Mouse (Mus musculus) liver, postnatal 0 days (tissue): ENCODE data around the gene Prkcd. TPM values are rescaled to one million over a fixed set of nuclear protein-coding genes. Genes with fewer than 3 reads are reported as not detected.

ENCODE experiments used
- ATAC-seq: fragments of 200-750 bp; cut with Nextera tagmentation; 2 replicates; pipeline ENCODE4 v1.8.0; 2017; ENCODE audit warnings: mild to moderate bottlenecking, moderate library complexity
- DNase-seq: peaks from one replicate; pipeline ENCODE4 v3.0.0-alpha.2; 2016
- H3K27ac ChIP-seq: fragments of 300-500 bp; sonication (generic); 2 replicates; pipeline ENCODE4 v1.5.1; 2014; ENCODE audit warnings: antibody characterized with exemption, moderate library complexity, mild to moderate bottlenecking, low read depth
- H3K27me3 ChIP-seq: fragments of 300-500 bp; sonication (generic); 2 replicates; pipeline ENCODE4 v1.6.1; 2014; ENCODE audit warnings: low read length, control low read depth, mixed read lengths; ENCODE audit not compliant: insufficient read depth
- H3K36me3 ChIP-seq: fragments of 300-500 bp; sonication (generic); replicated peaks from 2 replicates; pipeline ENCODE4 v1.6.1; 2014; ENCODE audit warnings: mild to moderate bottlenecking, control low read depth, low read length, moderate library complexity, mixed read lengths; ENCODE audit not compliant: insufficient read depth
- H3K4me1 ChIP-seq: fragments of 300-500 bp; sonication (generic); 2 replicates; pipeline ENCODE4 v1.6.1; 2014; ENCODE audit warnings: antibody characterized with exemption, mild to moderate bottlenecking, control low read depth; ENCODE audit not compliant: insufficient read depth
- H3K4me2 ChIP-seq: fragments of 300-500 bp; sonication (generic); 2 replicates; pipeline ENCODE4 v1.6.1; 2014; ENCODE audit warnings: low read depth, mild to moderate bottlenecking, low read length, moderate library complexity, mixed read lengths
- H3K4me3 ChIP-seq: fragments of 300-500 bp; sonication (generic); 2 replicates; pipeline ENCODE4 v1.5.1; 2014; ENCODE audit warnings: low read depth, low read length
- H3K9ac ChIP-seq: fragments of 300-500 bp; sonication (generic); replicated peaks from 2 replicates; pipeline ENCODE4 v1.6.1; 2014; ENCODE audit warnings: mild to moderate bottlenecking, moderate library complexity
- H3K9me3 ChIP-seq: fragments of 300-500 bp; sonication (generic); 2 replicates; pipeline ENCODE4 v1.6.1; 2016; ENCODE audit warnings: mild to moderate bottlenecking, control low read depth, low read length, mixed read lengths
- CTCF ChIP-seq: sonication (generic); IDR thresholded peaks from 2 replicates; pipeline ENCODE4 v1.5.1; 2016; ENCODE audit warnings: antibody characterized with exemption, low read depth
- EP300 ChIP-seq: IDR thresholded peaks from 2 replicates; pipeline ENCODE4 v1.6.1; 2016; ENCODE audit warnings: antibody characterized with exemption, low read depth, mild to moderate bottlenecking
- WGBS: fragments of 180-500 bp; shearing (Covaris S2); extraction: QIAGEN DNeasy Blood & Tissue Kit; methylation state at CpG from one replicate; pipeline ENCODE4 v1.1.7; 2014; ENCODE audit not compliant: insufficient replicate concordance; 5-methylcytosine and 5-hydroxymethylcytosine counted together
- microRNA-seq: library from miRNA; unstranded; fragments of <30 nt; microRNA quantifications from one replicate; pipeline ENCODE4, GENCODE M21; 2016
- polyA plus RNA-seq: library from polyadenylated mRNA; unstranded; fragments of >200 nt; fragmentation: Nextera tagmentation; extraction: Ambion mirVana; gene quantifications from 2 replicates; pipeline ENCODE4 v1.2.1, GENCODE M21; 2015

Prkcd gene
- polyA plus RNA-seq, 1 experiment from 2014 or later: 17.8 TPM

DNA sequence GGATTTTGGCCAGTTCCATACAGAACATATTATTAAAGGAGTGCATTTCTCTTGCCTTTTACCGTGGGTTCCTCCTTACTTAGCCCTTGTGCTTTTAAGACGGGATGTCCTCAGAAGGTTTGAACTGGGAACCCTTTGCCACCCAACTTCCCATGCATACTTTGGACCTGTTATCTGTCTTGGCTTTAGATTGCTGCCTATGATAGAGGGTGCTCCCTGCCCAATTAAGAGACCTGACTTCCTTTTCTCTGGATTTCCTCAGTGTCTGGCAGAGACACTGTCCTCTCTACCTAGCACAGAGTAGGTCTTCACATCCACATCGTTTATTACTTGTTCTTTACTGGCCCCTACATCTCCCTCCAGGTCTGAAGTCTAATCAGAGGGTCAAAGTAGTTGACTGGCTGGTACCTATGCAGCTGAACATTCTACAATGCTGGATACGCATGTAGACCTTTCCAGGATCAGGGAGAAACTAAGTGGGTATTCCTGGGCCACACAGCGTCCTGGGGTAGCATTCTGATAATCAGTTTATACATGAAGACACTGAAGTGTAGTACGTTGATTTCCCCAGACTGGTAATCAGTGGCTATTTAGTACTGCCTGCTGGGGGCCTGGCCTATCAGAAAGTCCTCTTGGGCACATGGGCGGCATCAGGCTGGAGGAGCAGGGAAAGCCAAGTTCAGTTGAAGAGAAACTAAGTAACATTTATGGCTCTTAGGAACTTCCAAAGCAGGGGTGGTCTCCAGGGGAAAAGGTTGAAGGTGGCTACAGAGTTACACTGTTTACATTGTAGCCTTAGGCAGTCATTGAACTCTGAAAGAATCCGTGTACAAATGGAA lies 75.6 kb downstream of the Prkcd start:
- DNase-seq (no peak), ATAC-seq (no peak)
- Histone ChIP-seq H3K4me2 (peak overlapping the region; percentile 98), H3K4me1 (peaks cover 34% of the 10 kb centered on the region), H3K36me3 (peaks cover 6% of the 10 kb centered on the region; the same call in 1 of the 2 replicates), H3K4me3 (peak overlapping the region; percentile 79), H3K27ac (peak overlapping the region; percentile 97), H3K9ac (peak overlapping the region; percentile 87), H3K27me3 (no peaks in the 10 kb centered on the region), H3K9me3 (no peaks in the 10 kb centered on the region)
- 19% methylated on average over 8 of the region's 8 CpGs for WGBS
- TF ChIP-seq CTCF (no peak), EP300 (no peak)

DNA sequence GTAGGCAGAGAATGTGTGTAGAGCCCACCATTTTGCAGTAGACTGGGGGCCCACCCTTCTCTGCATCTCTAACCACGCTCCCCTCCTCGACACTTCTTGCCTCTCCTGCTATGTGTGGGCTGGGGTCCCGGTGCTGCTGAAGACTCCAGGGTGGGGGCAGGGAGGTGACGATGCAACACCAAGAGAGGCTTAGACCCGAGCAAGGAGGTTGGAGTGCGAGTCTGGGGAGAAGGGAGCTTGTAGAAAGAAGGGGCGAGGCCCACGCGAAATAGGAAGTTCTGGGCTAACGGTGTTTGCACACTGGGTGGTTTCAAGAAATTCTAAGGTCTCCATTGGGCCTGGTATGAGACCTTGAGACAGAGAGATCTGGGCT lies 76.2 kb downstream of the Prkcd start:
- ATAC-seq: no peak
- H3K36me3 ChIP-seq: peaks cover 6% of the 10 kb centered on the region; the same call in 1 of the 2 replicates
- no peaks in the 10 kb centered on the region for H3K9me3 ChIP-seq
- 0% methylated on average over 10 of the region's 10 CpGs for WGBS
- no peaks in the 10 kb centered on the region for H3K27me3 ChIP-seq
- H3K4me3 ChIP-seq: peak overlapping the region; percentile 79
- peaks cover 34% of the 10 kb centered on the region for H3K4me1 ChIP-seq
- peak; percentile 40 for DNase-seq
- TF ChIP-seq EP300 (no peak), CTCF (no peak)
- peak overlapping the region; percentile 98 for H3K4me2 ChIP-seq
- peak overlapping the region; percentile 97 for H3K27ac ChIP-seq
- H3K9ac ChIP-seq: peak overlapping the region; percentile 87

DNA sequence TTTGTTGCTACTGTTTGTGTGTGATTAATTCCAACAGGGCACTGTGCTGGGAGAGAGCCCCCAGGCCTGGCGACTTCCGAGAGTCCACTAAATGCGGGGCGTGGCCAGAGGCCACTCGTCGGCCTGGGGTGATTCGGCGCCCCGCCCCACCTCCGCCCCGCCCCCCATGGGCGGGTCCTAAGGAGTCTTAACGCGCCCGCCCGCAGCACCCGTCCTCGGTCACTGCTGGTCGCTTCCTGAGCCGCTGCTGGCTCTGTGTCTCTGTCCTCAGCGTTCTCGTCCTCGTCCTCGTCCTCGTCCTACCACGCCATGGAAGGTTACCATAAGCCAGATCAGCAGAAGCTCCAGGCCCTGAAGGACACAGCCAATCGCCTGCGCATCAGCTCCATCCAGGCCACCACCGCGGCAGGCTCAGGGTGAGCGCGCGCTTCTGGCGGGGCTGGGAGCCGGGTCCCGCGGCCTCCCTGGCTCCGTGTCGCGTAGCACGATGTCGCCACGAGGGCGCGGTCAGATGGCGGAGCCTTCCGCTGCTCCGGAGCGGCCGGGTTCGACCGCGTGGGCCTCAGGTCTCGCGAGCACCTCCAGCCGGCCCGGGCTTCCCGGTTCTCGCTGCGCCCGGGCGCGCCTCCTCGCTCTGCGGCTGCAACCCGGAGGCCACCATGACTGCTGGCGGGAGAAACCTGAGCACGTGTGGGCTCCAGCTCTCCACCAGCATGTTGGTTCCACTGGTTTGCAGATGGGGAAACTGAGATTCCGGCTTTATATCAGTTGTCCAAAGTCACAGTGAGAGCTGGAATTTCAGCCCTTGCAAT lies 76.8 kb downstream of the Prkcd start:
- Histone ChIP-seq H3K27ac (peak overlapping the region; percentile 97), H3K27me3 (no peaks in the 10 kb centered on the region), H3K9me3 (no peaks in the 10 kb centered on the region), H3K4me3 (peak overlapping the region; percentile 79), H3K36me3 (peaks cover under 1% of the 10 kb centered on the region; the same call in 1 of the 2 replicates), H3K4me2 (peak overlapping the region; percentile 98), H3K9ac (peak overlapping the region; percentile 87), H3K4me1 (peaks cover 34% of the 10 kb centered on the region)
- no peak for TF ChIP-seq CTCF
- peak; percentile 14; the same call in 1 of the 2 replicates for TF ChIP-seq EP300
- ATAC-seq (peak; percentile 93), DNase-seq (peak; percentile 98)
- WGBS: under 1% methylated on average over 65 of the region's 69 CpGs

DNA sequence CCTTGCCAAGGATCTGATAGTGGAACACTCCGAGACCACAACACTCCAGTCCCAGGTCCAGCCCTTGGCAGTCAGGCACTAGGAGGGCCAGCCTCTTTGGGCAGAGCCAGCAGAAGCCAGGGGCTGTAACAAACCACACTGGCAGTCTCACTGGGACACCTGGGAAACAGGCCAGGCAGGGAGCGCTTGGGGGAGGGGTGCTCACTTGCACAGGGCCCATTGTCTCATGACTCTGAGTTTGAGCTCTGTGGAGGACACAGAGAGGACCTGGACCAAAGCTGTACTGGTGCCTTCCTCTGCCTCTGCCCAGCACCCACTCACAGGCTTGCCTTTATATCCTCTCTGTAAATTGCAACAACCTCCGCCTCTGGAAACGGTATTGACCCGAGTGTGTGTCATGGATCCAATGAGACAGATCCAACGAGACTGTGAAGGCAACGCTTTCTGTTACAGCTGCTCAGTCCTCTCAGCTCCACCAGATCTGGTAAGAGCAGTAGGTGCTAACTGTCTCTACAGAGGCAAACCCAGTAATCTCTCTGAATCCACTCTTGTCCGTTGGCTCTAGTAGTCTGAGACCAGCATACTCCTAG lies 77.8 kb downstream of the Prkcd start, which contains the start of gene Tkt:
TSS of gene Tkt (plus strand) at position 229 of the 590 bp plus-strand sequence.
- Histone ChIP-seq H3K36me3 (no peaks in the 10 kb centered on the region; the same call in 1 of the 2 replicates), H3K27ac (peak within 1 kb of the TSS; percentile 97), H3K27me3 (no peaks in the 10 kb centered on the region), H3K9me3 (no peaks in the 10 kb centered on the region), H3K9ac (peak within 1 kb of the TSS; percentile 87), H3K4me2 (peak within 1 kb of the TSS; percentile 98), H3K4me1 (peaks cover 34% of the 10 kb centered on the region), H3K4me3 (peak within 1 kb of the TSS; percentile 79)
- ATAC-seq (peak; percentile 29), DNase-seq (peak; percentile 73)
- no peak for TF ChIP-seq EP300
- no peak for TF ChIP-seq CTCF
- WGBS: 25% methylated on average over 8 of the region's 8 CpGs

Small RNA genes lying within 50 kb of the gene (microRNA-seq; reads per million reads assigned to microRNA genes)
- 5.7 reads per million, percentile 10 among the genes with 10 or more reads in this experiment for gene Mir3076

Other genes with a start within 250 kb of the Prkcd start
- 2.9 and 3.3 TPM in 2 replicates for gene Dcp1a, start 146.7 kb downstream of the Prkcd start, polyA plus RNA-seq
- 0.22 and 0.36 TPM in 2 replicates for gene Cacna1d, start 134.8 kb downstream of the Prkcd start, polyA plus RNA-seq
- 96.6 and 110 TPM in 2 replicates for gene Tkt, start 77.9 kb downstream of the Prkcd start, polyA plus RNA-seq
- 6.6 and 7.0 TPM in 2 replicates for gene Rft1, start 28.1 kb upstream of the Prkcd start, polyA plus RNA-seq
- 15.0 and 15.8 TPM in 2 replicates for gene Sfmbt1, start 88.6 kb upstream of the Prkcd start, polyA plus RNA-seq
- gene Tmem110, start 199.4 kb upstream of the Prkcd start, polyA plus RNA-seq: 11.8 and 14.4 TPM in 2 replicates